15 mouse cellular contexts compared by ENCODE assay signal in the genomic region with DNA sequence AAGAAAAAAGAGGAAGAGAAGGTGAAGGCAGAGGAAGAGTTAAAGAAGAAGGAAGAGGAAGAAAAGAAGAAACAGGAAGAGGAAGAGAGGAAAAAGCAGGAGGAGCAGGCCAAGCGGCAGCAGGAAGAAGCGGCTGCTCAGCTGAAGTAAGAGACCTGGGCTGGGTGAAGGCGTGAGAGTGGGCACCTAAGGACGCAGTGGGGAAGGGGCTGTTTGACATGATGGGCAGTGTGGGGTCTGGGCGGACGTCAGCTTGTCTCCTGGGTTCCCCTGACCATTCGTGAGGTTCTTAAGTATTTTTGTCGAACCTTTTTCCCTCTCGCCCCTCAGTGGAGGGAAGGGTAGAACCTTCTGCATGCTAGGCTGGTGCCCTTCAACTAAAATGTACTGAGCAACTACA.
"Had no signal": no experiment of that assay in that cellular context is flagged by ENCODE, and none has a peak within 500 bp of the region (broad histone marks: within the 10 kb centered on the region; RNA-seq: fewer than 3 reads in every experiment).

No protein-coding gene starts in this region.

- H3K27ac ChIP-seq: layer of hippocampus, adult 2 months; limb, embryonic 10.5 days; liver, embryonic 15.5 days; midbrain, embryonic 10.5 days; neural tube, embryonic 15.5 days; stomach, postnatal 0 days had no signal

- H3K4me2 ChIP-seq: liver, embryonic 11.5 days; liver, embryonic 15.5 days; neural tube, embryonic 15.5 days had no signal

- H3K27me3 ChIP-seq: liver, embryonic 15.5 days; neural tube, embryonic 15.5 days had no signal

- ATAC-seq: lung, postnatal 0 days had no signal

- H3K4me3 ChIP-seq: layer of hippocampus, adult 2 months; limb, embryonic 10.5 days; liver, embryonic 15.5 days; midbrain, embryonic 10.5 days; myocyte; neural tube, embryonic 15.5 days had no signal

- DNase-seq: kidney, postnatal 10 days; kidney, postnatal 4 days; lung, adult 2 months; lung, postnatal 36 days; midbrain, embryonic 14.5 days; right cerebral cortex, adult 18-20 months had no signal

- H3K9ac ChIP-seq: liver, embryonic 15.5 days; neural tube, embryonic 15.5 days had no signal

- H3K9me3 ChIP-seq: limb, embryonic 10.5 days; liver, embryonic 15.5 days; midbrain, embryonic 10.5 days; neural tube, embryonic 15.5 days had no signal
